Mouse (Mus musculus) liver, postnatal 0 days (tissue): ENCODE measurements around the gene Zic2.

Experiments
- CTCF ChIP-seq: sonication (generic); IDR thresholded peaks from 2 replicates; pipeline ENCODE4 v1.5.1; 2016; ENCODE audit warnings: antibody characterized with exemption, low read depth
- EP300 ChIP-seq: IDR thresholded peaks from 2 replicates; pipeline ENCODE4 v1.6.1; 2016; ENCODE audit warnings: antibody characterized with exemption, low read depth, mild to moderate bottlenecking

DNA sequence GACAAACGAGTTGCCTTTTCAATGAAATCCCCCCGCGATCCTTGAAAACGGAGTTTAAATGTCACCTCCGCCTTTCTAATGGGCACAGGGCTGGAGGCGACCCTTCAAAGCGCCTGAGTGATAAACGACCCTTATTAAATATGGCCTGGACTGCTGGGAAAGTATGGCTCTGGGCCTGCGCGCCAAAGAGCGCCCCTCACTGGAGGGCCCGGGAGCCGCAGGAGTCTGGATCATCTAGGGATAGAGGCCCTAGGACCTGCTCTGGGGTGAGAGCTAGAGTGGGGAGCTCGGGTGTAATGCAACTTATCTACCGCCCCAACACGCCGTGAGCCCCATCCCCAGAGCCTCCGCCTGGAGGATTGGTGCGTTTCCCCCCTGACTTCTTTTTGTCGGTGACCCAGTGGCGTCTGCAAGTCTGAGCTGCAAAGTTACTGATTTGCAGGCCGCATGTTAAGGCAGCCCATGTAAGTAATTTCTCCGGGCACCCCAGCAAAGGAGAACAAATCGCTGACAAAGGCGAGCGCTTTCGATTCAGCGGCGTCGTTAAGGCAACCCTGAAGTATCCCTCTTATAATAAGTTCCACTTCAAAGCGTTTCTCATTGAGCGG, 21.7 kb upstream of the Zic2 start:
- TF ChIP-seq CTCF (no peak), EP300 (no peak)
